Mouse (Mus musculus): ENCODE measurements around the gene Psip1. TPM values are rescaled to one million over a fixed set of nuclear protein-coding genes. Genes with fewer than 3 reads are reported as not detected.
"Not testable (repeated sequence)": the region's sequence is repeated elsewhere in the genome, so short reads cannot be mapped to it uniquely, and the experiment has no call there.

Psip1 gene
- polyA plus RNA-seq (2015; fragmentation: Nextera tagmentation; extraction: Ambion mirVana) = 345 and 371 TPM in 2 replicates

DNA sequence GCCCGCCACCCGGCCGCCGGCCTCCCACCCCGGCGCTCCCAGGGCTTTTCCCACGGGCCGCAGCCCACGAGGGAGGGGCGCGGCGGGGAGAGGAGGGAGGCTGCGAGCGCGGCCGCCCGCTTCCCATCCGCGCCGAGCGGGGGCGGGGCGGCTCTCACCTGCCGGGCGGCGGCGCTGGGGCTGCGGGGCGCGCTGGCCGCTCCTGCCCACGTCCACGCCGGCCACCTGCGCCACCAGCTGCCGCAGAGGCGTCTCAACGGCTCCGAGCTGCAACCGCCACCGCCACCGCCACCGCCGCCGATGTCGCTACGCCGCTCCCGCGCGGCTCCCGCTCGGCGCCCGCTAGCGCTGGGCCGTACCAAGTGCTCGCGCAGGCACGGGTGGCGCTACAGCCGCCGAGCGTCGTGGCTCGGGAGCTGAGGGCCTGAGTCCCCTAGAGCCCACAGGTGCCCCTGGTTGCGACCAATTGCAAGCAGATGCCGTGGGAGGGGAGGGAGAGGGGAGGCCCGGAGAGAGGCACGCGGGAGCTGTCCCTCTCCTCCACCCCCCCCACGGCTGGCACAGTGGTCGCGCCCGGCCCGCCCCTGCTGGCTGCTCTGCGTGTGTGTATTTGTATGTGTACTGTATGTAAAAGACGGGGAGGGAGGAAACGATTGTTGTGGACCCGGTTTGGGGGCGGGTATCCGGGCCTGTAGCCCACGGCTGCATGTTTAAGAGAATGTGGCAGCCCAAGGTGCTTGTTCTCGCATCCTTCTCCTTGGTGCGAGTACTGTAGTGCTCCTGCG, at the start of gene Psip1:
Gene Psip1, minus strand, starts transcription at position 343 of the 785 bp plus-strand sequence.
- no peaks in the 10 kb centered on the region for H3K27me3 ChIP-seq
- no peaks in the 10 kb centered on the region for H3K9me3 ChIP-seq (replicated peaks)
- WGBS = 1% methylated on average over 62 of the region's 86 CpGs
- peaks cover 35% of the 10 kb centered on the region for H3K4me1 ChIP-seq
- peak within 1 kb of the TSS; percentile 63 for H3K4me2 ChIP-seq
- peak within 1 kb of the TSS; percentile 98 for H3K9ac ChIP-seq
- peak within 1 kb of the TSS; percentile 99 for H3K27ac ChIP-seq
- peaks cover 17% of the 10 kb centered on the region for H3K36me3 ChIP-seq (ENCODE audit: poor library complexity, severe bottlenecking)
- ATAC-seq = peak; percentile 96
- peak within 1 kb of the TSS; percentile 92 for H3K4me3 ChIP-seq

DNA sequence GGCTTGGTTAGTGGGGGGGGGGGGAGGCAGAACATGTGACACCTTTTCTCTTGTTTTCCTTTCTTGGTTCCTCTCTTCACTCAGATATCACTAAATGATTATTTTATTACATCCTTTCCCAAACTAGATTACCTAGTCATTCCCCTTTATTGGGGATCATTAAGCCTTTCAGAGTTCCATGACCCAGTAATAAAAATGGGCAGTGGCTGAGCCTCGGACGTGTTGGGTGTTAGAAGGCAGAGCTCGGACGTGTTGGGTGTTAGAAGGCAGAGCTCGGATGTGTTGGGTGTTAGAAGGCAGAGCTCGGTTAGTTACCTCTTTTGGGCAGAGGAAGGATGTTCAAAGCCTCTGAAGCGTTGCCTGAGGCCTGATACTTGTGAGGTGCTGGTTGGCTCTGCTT, 47.8 kb upstream of the Psip1 start:
- WGBS = 90% methylated on average over 7 of the region's 7 CpGs
- no peaks in the 10 kb centered on the region for H3K36me3 ChIP-seq (ENCODE audit: poor library complexity, severe bottlenecking)
- no peak overlapping the region for H3K4me3 ChIP-seq

DNA sequence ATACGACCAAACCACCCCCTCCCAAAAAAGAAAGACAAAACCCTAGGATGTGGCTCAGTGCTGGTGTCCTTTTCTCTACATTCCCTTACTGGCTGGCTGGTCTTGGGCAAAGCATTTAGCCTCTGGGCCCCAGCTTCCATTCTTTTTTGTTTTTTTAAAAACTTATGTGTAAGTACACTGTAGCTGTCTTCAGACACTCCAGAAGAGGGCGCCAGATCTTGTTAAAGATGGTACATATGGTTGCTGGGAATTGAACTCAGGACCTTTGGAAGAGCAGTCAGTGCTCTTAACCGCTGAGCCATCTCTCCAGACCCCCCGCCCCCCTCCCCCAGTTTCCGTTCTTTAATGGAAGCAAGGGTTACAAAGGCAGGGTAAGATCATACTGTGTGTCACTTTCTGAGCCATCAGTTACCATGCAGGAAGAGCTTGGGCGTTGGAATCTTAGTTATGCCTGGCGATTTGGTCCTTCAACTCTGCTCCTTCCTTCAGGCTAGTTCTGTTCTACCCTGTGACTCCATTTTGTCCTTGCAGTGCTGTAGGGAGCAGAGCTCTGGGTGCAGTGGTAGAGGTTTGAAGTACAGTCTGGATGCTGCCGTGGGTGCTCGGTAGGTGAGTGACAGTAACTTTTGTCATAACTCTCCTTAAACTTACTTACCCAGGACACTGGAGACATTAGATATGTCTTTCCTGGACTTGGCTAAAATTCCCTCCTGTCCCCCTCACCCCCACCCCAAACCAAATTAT, 47.1 kb upstream of the Psip1 start:
- 86% methylated on average over 9 of the region's 9 CpGs for WGBS
- no peaks in the 10 kb centered on the region for H3K27me3 ChIP-seq
- H3K4me2 ChIP-seq = no peak overlapping the region
- H3K4me3 ChIP-seq = no peak overlapping the region
- H3K9ac ChIP-seq = no peak overlapping the region
- no peaks in the 10 kb centered on the region for H3K4me1 ChIP-seq
- H3K36me3 ChIP-seq (ENCODE audit: poor library complexity, severe bottlenecking) = no peaks in the 10 kb centered on the region
- H3K9me3 ChIP-seq (replicated peaks) = no peaks in the 10 kb centered on the region
- ATAC-seq = no peak
- H3K27ac ChIP-seq = no peak overlapping the region

More for the DNA sequence above, 47.8 kb upstream of the Psip1 start:
- no peaks in the 10 kb centered on the region for H3K9me3 ChIP-seq (replicated peaks)
- no peaks in the 10 kb centered on the region for H3K4me1 ChIP-seq
- no peak for ATAC-seq
- H3K9ac ChIP-seq = no peak overlapping the region
- no peak overlapping the region for H3K27ac ChIP-seq
- no peak overlapping the region for H3K4me2 ChIP-seq
- no peaks in the 10 kb centered on the region for H3K27me3 ChIP-seq

DNA sequence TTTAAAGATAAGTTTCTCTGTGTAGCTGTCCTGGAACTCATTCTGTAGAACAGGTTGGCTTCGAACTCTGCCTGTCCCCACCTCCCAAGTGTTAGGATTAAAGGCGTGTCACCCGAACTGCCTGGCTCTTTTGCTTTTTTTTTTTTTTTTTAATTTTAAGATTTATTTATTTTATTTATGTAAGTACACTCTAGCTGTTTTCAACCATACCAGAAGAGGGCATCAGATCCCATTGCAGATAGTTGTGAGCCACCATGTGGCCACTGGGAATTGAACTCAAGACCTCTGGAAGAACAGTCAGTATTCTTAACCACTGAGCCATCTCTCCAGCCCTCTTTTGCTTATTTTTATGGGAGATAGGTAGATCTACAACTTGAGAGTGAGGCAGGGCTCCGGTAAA, 43.8 kb upstream of the Psip1 start:
- H3K27me3 ChIP-seq; ATAC-seq; H3K4me3 ChIP-seq; H3K36me3 ChIP-seq (ENCODE audit: poor library complexity, severe bottlenecking); H3K4me2 ChIP-seq; H3K9ac ChIP-seq; H3K9me3 ChIP-seq (replicated peaks); H3K27ac ChIP-seq: not testable (repeated sequence)
- peaks cover 11% of the 10 kb centered on the region for H3K4me1 ChIP-seq
- WGBS = 89% methylated on average over 4 of the region's 4 CpGs

DNA sequence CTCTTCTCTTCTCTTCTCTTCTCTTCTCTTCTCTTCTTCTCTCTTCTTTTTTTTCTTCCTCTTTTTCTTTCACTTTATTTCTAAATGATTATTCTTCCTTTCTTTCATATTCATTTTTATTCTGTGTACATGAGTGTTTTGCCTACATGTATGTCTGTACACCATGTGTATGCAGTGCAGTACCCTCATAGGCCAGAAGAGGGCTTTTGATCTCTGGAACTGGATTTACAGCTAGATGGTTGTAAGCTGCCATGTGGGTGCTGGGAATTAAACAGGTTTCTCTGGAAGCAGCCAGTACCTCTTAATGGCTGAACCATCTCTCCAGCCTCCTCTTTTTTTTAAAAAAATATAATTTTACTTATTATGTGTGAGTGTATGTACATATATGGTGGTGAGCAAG, 41.7 kb upstream of the Psip1 start:
- H3K9me3 ChIP-seq (replicated peaks) = no peaks in the 10 kb centered on the region
- no peaks in the 10 kb centered on the region for H3K27me3 ChIP-seq
- H3K4me2 ChIP-seq = no peak overlapping the region
- H3K4me1 ChIP-seq = peaks cover 25% of the 10 kb centered on the region
- no peak overlapping the region for H3K27ac ChIP-seq
- H3K4me3 ChIP-seq = no peak overlapping the region
- H3K9ac ChIP-seq = no peak overlapping the region
- no peak for ATAC-seq
- H3K36me3 ChIP-seq (ENCODE audit: poor library complexity, severe bottlenecking) = no peaks in the 10 kb centered on the region

DNA sequence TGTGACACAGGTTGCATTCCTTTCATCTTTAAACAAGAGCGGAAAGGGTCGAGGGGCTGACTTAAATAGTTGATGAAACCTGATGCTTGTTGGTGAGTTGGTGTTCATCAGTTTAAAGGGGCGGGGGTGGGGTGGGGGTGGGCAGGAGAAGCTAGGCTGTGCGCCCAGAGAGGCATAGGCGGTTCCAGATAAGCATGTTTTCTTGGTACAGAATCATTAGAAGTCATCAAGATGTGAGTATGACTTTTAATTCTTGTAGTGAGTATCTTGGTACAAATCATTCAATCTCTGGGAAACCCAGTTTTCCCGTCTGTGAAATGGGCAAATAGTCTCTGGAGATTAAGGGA, 40.7 kb upstream of the Psip1 start:
- no peaks in the 10 kb centered on the region for H3K36me3 ChIP-seq (ENCODE audit: poor library complexity, severe bottlenecking)
- no peak overlapping the region for H3K4me3 ChIP-seq
- no peak overlapping the region for H3K4me2 ChIP-seq
- peaks cover 29% of the 10 kb centered on the region for H3K4me1 ChIP-seq
- no peak for ATAC-seq
- no peak overlapping the region for H3K9ac ChIP-seq
- H3K9me3 ChIP-seq (replicated peaks) = no peaks in the 10 kb centered on the region
- 48% methylated on average over 6 of the region's 6 CpGs for WGBS
- no peak overlapping the region for H3K27ac ChIP-seq
- no peaks in the 10 kb centered on the region for H3K27me3 ChIP-seq

DNA sequence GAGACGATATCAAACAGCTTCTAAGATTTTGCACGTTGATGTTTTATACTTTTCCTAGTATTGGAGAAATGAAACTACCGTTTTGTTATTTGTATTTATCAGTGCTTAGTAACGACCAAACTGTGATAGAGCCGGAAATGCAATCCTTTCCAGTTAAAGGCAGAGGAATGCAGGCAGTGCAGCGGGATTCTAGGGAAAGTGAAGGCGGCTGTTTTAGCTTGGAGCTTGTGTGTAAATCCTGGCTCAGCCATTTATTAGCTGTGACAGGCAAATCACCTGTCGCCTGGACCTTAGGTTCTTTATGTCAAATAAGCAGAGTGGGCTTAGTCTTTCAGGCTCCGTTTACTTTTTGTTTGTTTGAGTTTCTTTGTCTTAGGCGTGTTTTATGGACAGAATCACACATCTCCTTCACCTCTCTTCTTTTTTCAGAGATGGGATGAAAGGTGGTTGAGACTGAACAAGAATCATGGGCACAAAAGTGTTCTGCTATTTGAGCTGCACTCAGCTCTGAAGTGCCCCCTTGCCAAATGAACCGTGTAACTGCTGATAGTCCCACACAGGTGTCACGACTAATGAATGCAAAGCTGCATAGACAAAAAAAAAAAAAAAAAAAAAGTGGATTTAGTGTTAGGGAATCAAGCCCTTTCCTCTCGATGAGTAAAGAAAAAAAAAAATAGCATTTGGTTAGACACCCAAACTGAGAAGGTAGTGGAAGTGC, 40.2 kb upstream of the Psip1 start:
- no peaks in the 10 kb centered on the region for H3K36me3 ChIP-seq (ENCODE audit: poor library complexity, severe bottlenecking)
- 2% methylated on average over 13 of the region's 13 CpGs for WGBS
- peaks cover 32% of the 10 kb centered on the region for H3K4me1 ChIP-seq
- H3K9ac ChIP-seq = peak overlapping the region; percentile 75; the same call in 1 of the 2 replicates
- peak overlapping the region; percentile 80 for H3K4me2 ChIP-seq
- no peak overlapping the region for H3K27ac ChIP-seq
- ATAC-seq = no peak
- H3K9me3 ChIP-seq (replicated peaks) = no peaks in the 10 kb centered on the region
- no peaks in the 10 kb centered on the region for H3K27me3 ChIP-seq
- peak overlapping the region; percentile 61 for H3K4me3 ChIP-seq

DNA sequence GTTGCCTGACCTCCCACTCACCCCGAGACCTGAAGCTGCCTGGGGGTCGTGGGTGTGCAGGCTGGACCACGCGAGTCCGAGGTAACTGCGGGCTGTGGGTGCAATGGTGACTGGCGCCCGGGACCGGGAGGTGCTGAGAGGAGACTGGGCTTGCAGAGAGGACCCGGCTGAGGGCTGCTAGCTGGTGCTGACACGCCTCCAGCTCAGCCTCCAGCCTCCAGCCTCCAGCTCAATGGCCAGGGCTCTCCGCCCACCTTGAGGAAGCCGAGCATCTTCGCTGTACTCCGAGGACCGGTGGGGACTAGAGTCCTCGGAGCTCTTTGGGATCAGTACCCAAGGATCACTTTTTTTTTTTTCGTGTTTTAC, 39.4 kb upstream of the Psip1 start:
- Histone ChIP-seq H3K9ac (peak overlapping the region; percentile 75), H3K27ac (peak overlapping the region; percentile 77), H3K27me3 (no peaks in the 10 kb centered on the region), H3K4me3 (peak overlapping the region; percentile 61), H3K9me3 (replicated peaks) (no peaks in the 10 kb centered on the region), H3K4me1 (peaks cover 32% of the 10 kb centered on the region), H3K4me2 (peak overlapping the region; percentile 80), H3K36me3 (ENCODE audit: poor library complexity, severe bottlenecking) (no peaks in the 10 kb centered on the region)
- WGBS = under 1% methylated on average over 18 of the region's 18 CpGs
- ATAC-seq = peak; percentile 77

DNA sequence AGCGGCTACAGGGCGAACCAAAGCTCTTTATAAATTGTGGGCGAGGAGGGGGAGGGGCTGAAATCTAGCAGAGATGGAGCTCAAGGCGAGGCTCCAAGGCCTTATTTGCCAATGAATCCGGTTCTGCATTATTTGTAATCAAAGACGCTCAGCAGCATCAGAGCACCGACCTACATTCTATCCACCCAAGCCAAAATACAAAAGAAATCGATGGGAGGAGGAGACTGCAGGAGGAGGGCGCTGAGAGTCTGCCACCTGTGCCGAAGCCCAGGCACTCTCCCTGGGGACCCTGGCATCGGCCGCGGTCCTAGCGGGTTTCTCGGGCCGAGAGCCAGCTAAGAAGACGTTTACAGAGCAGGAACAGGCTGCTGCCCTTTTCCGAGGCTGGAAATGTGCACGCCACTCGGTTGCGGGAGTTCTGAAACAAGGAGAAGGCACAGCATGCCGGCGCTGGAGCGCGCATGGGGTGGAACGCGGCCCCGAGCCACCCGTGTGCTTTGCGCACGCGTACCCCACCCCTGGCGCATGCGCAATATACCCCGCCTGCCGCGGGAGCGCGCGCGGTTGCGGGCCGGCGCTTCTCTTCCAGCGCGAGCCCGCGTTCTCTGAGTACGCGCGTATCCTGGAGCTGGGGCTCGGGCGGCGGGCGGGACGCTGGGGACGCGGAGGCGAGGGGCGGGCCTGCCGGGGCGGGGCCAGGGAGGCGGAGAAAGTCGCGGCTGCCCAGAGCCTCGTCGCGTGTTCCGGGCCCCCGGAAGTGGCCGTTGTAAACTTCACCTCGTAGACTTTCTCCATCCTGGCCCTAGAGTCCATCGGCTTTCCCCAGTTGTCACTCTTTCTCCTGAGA, 38.8 kb upstream of the Psip1 start, which contains the start of gene Ccdc171:
Gene Ccdc171, plus strand, starts transcription at position 703 of the 847 bp plus-strand sequence.
- H3K9me3 ChIP-seq (replicated peaks) = no peaks in the 10 kb centered on the region
- H3K36me3 ChIP-seq (ENCODE audit: poor library complexity, severe bottlenecking) = no peaks in the 10 kb centered on the region
- ATAC-seq = peak; percentile 95
- H3K27ac ChIP-seq = peak within 1 kb of the TSS; percentile 100
- no peaks in the 10 kb centered on the region for H3K27me3 ChIP-seq
- H3K4me1 ChIP-seq = peaks cover 32% of the 10 kb centered on the region
- WGBS = under 1% methylated on average over 45 of the region's 73 CpGs
- H3K4me2 ChIP-seq = peak within 1 kb of the TSS; percentile 80
- H3K4me3 ChIP-seq = peak within 1 kb of the TSS; percentile 61
- H3K9ac ChIP-seq = peak within 1 kb of the TSS; percentile 87

DNA sequence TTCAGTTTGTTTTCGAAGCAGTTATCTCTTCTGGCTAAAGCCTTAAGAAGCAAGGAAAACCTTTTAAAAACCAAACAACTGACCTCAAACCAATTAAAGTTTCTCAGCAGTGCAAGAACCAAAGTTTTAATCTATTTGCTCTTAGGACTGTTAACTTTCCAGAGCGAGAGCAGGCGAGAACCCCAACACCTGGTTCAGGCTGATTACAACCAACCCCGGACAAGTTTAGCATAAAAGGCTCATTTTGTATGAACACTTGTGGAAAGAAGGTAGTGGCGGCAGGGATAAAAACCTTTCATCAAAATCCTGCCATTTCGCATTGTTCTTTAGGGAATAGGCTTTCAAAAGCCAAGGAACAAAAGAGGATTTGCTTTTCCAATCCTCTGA, 38.2 kb upstream of the Psip1 start:
- Histone ChIP-seq H3K36me3 (ENCODE audit: poor library complexity, severe bottlenecking) (no peaks in the 10 kb centered on the region), H3K4me2 (peak overlapping the region; percentile 80), H3K9me3 (replicated peaks) (no peaks in the 10 kb centered on the region), H3K27ac (peak overlapping the region; percentile 100), H3K4me1 (peaks cover 32% of the 10 kb centered on the region), H3K27me3 (no peaks in the 10 kb centered on the region), H3K4me3 (peak overlapping the region; percentile 61), H3K9ac (peak overlapping the region; percentile 87)
- 0 out of 2 replicates have a peak, but pooled peaks have one; percentile 0 for ATAC-seq
- WGBS = 2% methylated on average over 6 of the region's 6 CpGs

DNA sequence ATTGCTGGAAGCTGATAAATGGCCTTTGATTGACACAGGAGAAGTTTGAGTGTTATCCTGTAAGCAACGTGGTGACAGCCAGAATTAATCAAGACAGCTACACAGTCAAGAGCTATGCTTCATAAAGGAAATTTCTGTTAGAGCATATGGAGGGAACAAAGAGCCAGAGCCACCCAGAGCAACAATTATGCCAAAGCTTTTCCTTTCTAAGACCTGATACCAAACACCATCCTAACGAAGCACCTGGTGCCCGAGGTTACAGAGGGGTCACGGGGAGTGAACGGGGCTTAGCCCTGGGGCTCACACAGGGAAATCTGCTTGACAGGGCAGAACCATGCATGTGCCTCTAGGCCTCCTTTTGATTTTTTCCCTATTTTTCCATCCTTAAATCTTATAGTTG, 35.8 kb upstream of the Psip1 start:
- Histone ChIP-seq H3K4me3 (no peak overlapping the region), H3K27ac (peak overlapping the region; percentile 48; the same call in 1 of the 2 replicates), H3K9ac (no peak overlapping the region), H3K9me3 (replicated peaks) (no peaks in the 10 kb centered on the region), H3K27me3 (no peaks in the 10 kb centered on the region), H3K36me3 (ENCODE audit: poor library complexity, severe bottlenecking) (no peaks in the 10 kb centered on the region), H3K4me1 (peaks cover 32% of the 10 kb centered on the region), H3K4me2 (no peak overlapping the region)
- no peak for ATAC-seq
- WGBS = 14% methylated on average over 5 of the region's 5 CpGs

All from forebrain, embryonic 13.5 days (tissue).